Mouse (Mus musculus) MEL (cell line): ENCODE measurements around the gene Pros1. TPM values are rescaled to one million over a fixed set of nuclear protein-coding genes. Genes with fewer than 3 reads are reported as not detected.

Experiments used
- DNase-seq: peaks from one replicate; pipeline ENCODE4 v3.0.0; 2011; ENCODE audit warnings: low read depth, low spot score
- H3K27ac ChIP-seq: 2 replicates; pipeline ENCODE4 v1.5.1; 2012; ENCODE audit warnings: low read depth, mild to moderate bottlenecking, control low read depth, low read length, moderate library complexity; ENCODE audit not compliant: control insufficient read depth
- H3K27me3 ChIP-seq, 2 experiments: fragments of 150-350 bp in 1 of 2; sonication (generic) in 1 of 2; 2 replicates each; pipeline ENCODE4 v1.6.1; 2012; ENCODE audit warnings: low read length in 2 of 2, mild to moderate bottlenecking in 2 of 2, improper control_type of control experiment in 1 of 2, moderate library complexity in 1 of 2; ENCODE audit not compliant: insufficient read depth in 2 of 2, control insufficient read depth in 1 of 2
- H3K36me3 ChIP-seq, 2 experiments: 2 replicates each; pipeline ENCODE4 v1.6.1; 2012 to 2014; ENCODE audit warnings: low read length in 2 of 2, improper control_type of control experiment in 1 of 2, inconsistent platforms in 1 of 2, mild to moderate bottlenecking in 1 of 2; ENCODE audit not compliant: insufficient read depth in 2 of 2, control insufficient read depth in 1 of 2
- H3K4me1 ChIP-seq, 2 experiments: fragments of 150-350 bp in 1 of 2; sonication (generic) in 1 of 2; 2 replicates each; pipeline ENCODE4 v1.6.1; 2012; ENCODE audit warnings: low read length in 2 of 2, improper control_type of control experiment in 1 of 2, mild to moderate bottlenecking in 1 of 2; ENCODE audit not compliant: insufficient read depth in 2 of 2, control insufficient read depth in 1 of 2
- H3K4me3 ChIP-seq, 2 experiments: fragments of 150-350 bp in 1 of 2; sonication (generic) in 1 of 2; 2 replicates each; pipeline ENCODE4 v1.5.1; 2012; ENCODE audit warnings: low read depth in 2 of 2, low read length in 2 of 2, mild to moderate bottlenecking in 2 of 2, moderate library complexity in 2 of 2, control low read depth in 1 of 2, improper control_type of control experiment in 1 of 2; ENCODE audit not compliant: control insufficient read depth in 1 of 2, insufficient read depth in 1 of 2
- H3K79me2 ChIP-seq: 2 replicates; pipeline ENCODE4 v1.6.1; 2012; ENCODE audit warnings: mild to moderate bottlenecking, low read length, moderate library complexity; ENCODE audit not compliant: control insufficient read depth, poor library complexity, insufficient read depth
- H3K9ac ChIP-seq: 2 replicates; pipeline ENCODE4 v1.6.1; 2012; ENCODE audit warnings: low read depth, mild to moderate bottlenecking, control low read depth, low read length, moderate library complexity; ENCODE audit not compliant: control insufficient read depth, poor library complexity, severe bottlenecking
- H3K9me3 ChIP-seq: fragments of 150-350 bp; sonication (generic); replicated peaks from 2 replicates; pipeline ENCODE4 v1.6.1; 2012; ENCODE audit warnings: mild to moderate bottlenecking, low read length, improper control_type of control experiment, moderate library complexity; ENCODE audit not compliant: insufficient read depth
- CHD1 ChIP-seq: IDR thresholded peaks from 2 replicates; pipeline ENCODE4 v1.6.1; 2012; ENCODE audit warnings: low read depth, mild to moderate bottlenecking, inconsistent platforms, low read length, improper control_type of control experiment
- CTCF ChIP-seq, 3 experiments: IDR thresholded peaks in 2 of 3; conservative IDR thresholded peaks in 1 of 3; 2 replicates each; pipeline ENCODE4 v1.5.1; 2011 to 2012; ENCODE audit warnings: low read length in 3 of 3, low read depth in 2 of 3, mild to moderate bottlenecking in 2 of 3, improper control_type of control experiment in 1 of 3, inconsistent platforms in 1 of 3, mixed read lengths in 1 of 3, moderate library complexity in 1 of 3; ENCODE audit not compliant: control insufficient read depth in 1 of 3, insufficient read depth in 1 of 3, poor library complexity in 1 of 3, severe bottlenecking in 1 of 3
- ELF1 ChIP-seq: IDR thresholded peaks from 2 replicates; pipeline ENCODE4 v1.6.1; 2014; ENCODE audit warnings: low read depth, mild to moderate bottlenecking, inconsistent platforms, low read length, improper control_type of control experiment, moderate library complexity
- EP300 ChIP-seq, 2 experiments: IDR thresholded peaks; 2 replicates each; pipeline ENCODE4 v1.6.1; 2011; ENCODE audit warnings: improper control_type of control experiment in 2 of 2, low read length in 2 of 2, low read depth in 1 of 2, mild to moderate bottlenecking in 1 of 2
- GABPA ChIP-seq: IDR thresholded peaks from 2 replicates; pipeline ENCODE4 v1.6.1; 2012; ENCODE audit warnings: low read depth, mild to moderate bottlenecking, inconsistent platforms, low read length, improper control_type of control experiment, moderate library complexity
- MAFK ChIP-seq: IDR thresholded peaks from 2 replicates; pipeline ENCODE4 v1.6.1; 2011; ENCODE audit warnings: low read depth, mild to moderate bottlenecking, low read length, improper control_type of control experiment, borderline replicate concordance
- MAX ChIP-seq: IDR thresholded peaks from 2 replicates; pipeline ENCODE4 v1.6.1; 2011; ENCODE audit warnings: low read length, improper control_type of control experiment
- MXI1 ChIP-seq: IDR thresholded peaks from 2 replicates; pipeline ENCODE4 v1.6.1; 2011; ENCODE audit warnings: mild to moderate bottlenecking, low read depth, low read length, improper control_type of control experiment
- NELFE ChIP-seq: IDR thresholded peaks from 2 replicates; pipeline ENCODE4 v1.6.1; 2011; ENCODE audit warnings: low read depth, low read length, improper control_type of control experiment
- NRF1 ChIP-seq: IDR thresholded peaks from 2 replicates; pipeline ENCODE4 v1.6.1; 2014; ENCODE audit warnings: low read depth, mild to moderate bottlenecking, inconsistent platforms, low read length, improper control_type of control experiment, moderate library complexity; ENCODE audit not compliant: poor library complexity, insufficient read depth, severe bottlenecking
- POLR2AphosphoS2 ChIP-seq: IDR thresholded peaks from 2 replicates; pipeline ENCODE4 v1.6.1; 2011; ENCODE audit warnings: low read length, improper control_type of control experiment
- UBTF ChIP-seq: IDR thresholded peaks from 2 replicates; pipeline ENCODE4 v1.6.1; 2012; ENCODE audit warnings: low read depth, mild to moderate bottlenecking, inconsistent platforms, low read length, improper control_type of control experiment, moderate library complexity, borderline replicate concordance; ENCODE audit not compliant: insufficient read depth
- USF2 ChIP-seq, 2 experiments: IDR thresholded peaks; 2 replicates each; pipeline ENCODE4 v1.6.1; 2011 to 2012; ENCODE audit warnings: improper control_type of control experiment in 2 of 2, low read length in 2 of 2, borderline replicate concordance in 1 of 2, inconsistent platforms in 1 of 2, low read depth in 1 of 2, mild to moderate bottlenecking in 1 of 2; ENCODE audit not compliant: insufficient read depth in 1 of 2
- ZMIZ1 ChIP-seq: IDR thresholded peaks from 2 replicates; pipeline ENCODE4 v1.6.1; 2012; ENCODE audit warnings: low read depth, mild to moderate bottlenecking, inconsistent platforms, low read length, improper control_type of control experiment, moderate library complexity
- polyA plus RNA-seq, 2 experiments: library from polyadenylated mRNA; stranded (reverse) in 1 of 2; unstranded in 1 of 2; fragments of >175 nt in 1 of 2; fragments of >200 nt in 1 of 2; gene quantifications; 2 replicates each; pipeline versions ENCODE4 v1.2.1 to v1.2.4; 2012; ENCODE audit warnings: low replicate concordance in 2 of 2, low read depth in 1 of 2; ENCODE audit not compliant: insufficient read length in 2 of 2, insufficient read depth in 1 of 2, missing spikeins in 1 of 2
- total RNA-seq: library from RNA; depleted of rRNA; stranded (reverse); fragments of 300-350 nt; gene quantifications from 2 replicates; pipeline ENCODE4 v1.2.3, GENCODE M21; 2012

The Pros1 gene
- total and polyA plus RNA-seq, 3 experiments = 1.7 TPM; not detected in 1

- H3K9me3 ChIP-seq = no peaks in the 10 kb centered on the region
- DNase-seq = no peak
- no peaks in the 10 kb centered on the region for H3K36me3 ChIP-seq
- no peak overlapping the region for H3K9ac ChIP-seq
- no peak for TF ChIP-seq MAFK
- no peak for TF ChIP-seq MXI1
- no peak for TF ChIP-seq UBTF
- TF ChIP-seq GABPA = no peak
- no peak for TF ChIP-seq NELFE
- TF ChIP-seq NRF1 = no peak
- TF ChIP-seq ELF1 = no peak
- TF ChIP-seq EP300 (IDR thresholded peaks at IDR 0.05; ENCODE audit: low read depth in 1 of 2, low read length in 2 of 2) = no peak
- TF ChIP-seq ZMIZ1 = no peak
- TF ChIP-seq CHD1 = no peak
- no peak for TF ChIP-seq MAX
- H3K4me3 ChIP-seq = no peak overlapping the region
- no peak overlapping the region for H3K27ac ChIP-seq
- H3K79me2 ChIP-seq = no peaks in the 10 kb centered on the region
- H3K27me3 ChIP-seq = no peaks in the 10 kb centered on the region; a peak in 1 of 4 replicates
- no peaks in the 10 kb centered on the region for H3K4me1 ChIP-seq
These were observed 110.3 kb downstream of the Pros1 start for GRCm38 (mm10) chr16:62964361-62964763.

GRCm38 (mm10) chr16:62971673-62972332, 117.7 kb downstream of the Pros1 start:
- TF ChIP-seq POLR2AphosphoS2 (no peak), CTCF (IDR thresholded peaks at IDR 0.05 in 2 of 3, conservative IDR thresholded peaks at IDR 0.05 in 1 of 3; ENCODE audit: control insufficient read depth in 1 of 3, insufficient read depth in 1 of 3, low read depth in 2 of 3, low read length in 3 of 3, poor library complexity in 1 of 3, severe bottlenecking in 1 of 3) (no peak), USF2 (IDR thresholded peaks at IDR 0.05; ENCODE audit: borderline replicate concordance in 1 of 2, insufficient read depth in 1 of 2, low read depth in 1 of 2, low read length in 2 of 2) (no peak), UBTF (no peak)
- TF ChIP-seq, all 39 proteins: peak for 0

More at GRCm38 (mm10) chr16:62971673-62972332, 117.7 kb downstream of the Pros1 start:
- no peaks in the 10 kb centered on the region for H3K4me1 ChIP-seq
- no peak overlapping the region for H3K9ac ChIP-seq
- no peaks in the 10 kb centered on the region for H3K27me3 ChIP-seq
- H3K9me3 ChIP-seq = no peaks in the 10 kb centered on the region
- H3K27ac ChIP-seq = no peak overlapping the region
- no peak overlapping the region for H3K4me3 ChIP-seq
- H3K36me3 ChIP-seq = no peaks in the 10 kb centered on the region
- DNase-seq = no peak
- no peaks in the 10 kb centered on the region for H3K79me2 ChIP-seq
